Mouse (Mus musculus) left cerebral cortex, postnatal 14 days (tissue): Measurements from ENCODE around the gene Sh3d21. TPM values are rescaled to one million over a fixed set of nuclear protein-coding genes. Genes with fewer than 3 reads are reported as not detected.
"Not testable (repeated sequence)": the region's sequence is repeated elsewhere in the genome, so short reads cannot be mapped to it uniquely, and the experiment has no call there.

ENCODE experiments used
- DNase-seq, 2 experiments: peaks; one replicate each; pipeline ENCODE4 v3.0.0; 2021 to 2022; ENCODE audit warnings: low spot score in 2 of 2, mixed read lengths in 1 of 2
- intact Hi-C: fragments of 180-260 bp; cut with DNase I; formaldehyde crosslinking; loops from one replicate; pipeline ENCODE4 v1.15.1; 2025
- total RNA-seq, 2 experiments: library from RNA; stranded (reverse); gene quantifications; 2 replicates each; pipeline ENCODE4 v1.2.3; 2021

Gene Sh3d21
- total RNA-seq, 2 experiments from 2014 or later = 0.79 to 1.0 TPM

DNA sequence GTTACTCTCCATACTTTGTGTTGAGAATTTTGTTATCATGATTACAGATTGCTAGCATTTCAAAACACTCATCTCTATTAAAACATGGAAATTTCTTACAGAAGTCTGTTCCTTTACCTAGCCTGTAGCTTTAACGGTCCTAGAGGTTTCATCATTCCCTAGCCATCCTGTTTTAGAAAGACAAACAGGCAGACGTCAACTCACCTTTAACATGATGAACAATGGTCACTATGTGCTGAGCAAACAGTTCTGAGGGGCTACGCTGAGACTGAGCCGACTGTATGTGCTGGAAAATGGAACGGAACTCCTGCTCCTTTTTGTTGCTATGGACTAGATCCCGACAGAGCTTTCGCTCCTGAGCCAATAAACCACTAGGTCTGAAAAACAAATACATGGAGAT is 12.7 kb upstream of the Sh3d21 start:
- intact Hi-C loops, DNase-seq: not testable (repeated sequence)

DNA sequence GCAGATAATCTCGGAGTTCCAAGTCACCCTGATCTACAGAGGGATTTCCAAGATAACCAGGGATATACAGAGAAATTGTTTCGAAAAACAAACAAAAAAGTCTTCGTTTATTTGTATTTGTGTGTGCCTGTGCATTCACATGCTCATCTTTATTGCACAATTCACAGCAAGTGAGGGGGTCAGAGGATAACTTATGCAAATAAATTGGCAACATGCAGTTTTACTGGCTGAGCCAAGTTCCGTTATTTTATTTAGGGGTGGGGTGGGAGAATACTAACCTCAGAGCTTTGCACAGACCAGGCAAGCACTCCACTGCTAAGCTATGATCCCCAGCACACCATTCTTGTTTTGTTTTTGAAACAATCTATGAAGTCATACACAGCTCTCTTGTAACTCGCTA is 10.5 kb upstream of the Sh3d21 start:
- intact Hi-C loops = no loop called here
- no peak for DNase-seq

DNA sequence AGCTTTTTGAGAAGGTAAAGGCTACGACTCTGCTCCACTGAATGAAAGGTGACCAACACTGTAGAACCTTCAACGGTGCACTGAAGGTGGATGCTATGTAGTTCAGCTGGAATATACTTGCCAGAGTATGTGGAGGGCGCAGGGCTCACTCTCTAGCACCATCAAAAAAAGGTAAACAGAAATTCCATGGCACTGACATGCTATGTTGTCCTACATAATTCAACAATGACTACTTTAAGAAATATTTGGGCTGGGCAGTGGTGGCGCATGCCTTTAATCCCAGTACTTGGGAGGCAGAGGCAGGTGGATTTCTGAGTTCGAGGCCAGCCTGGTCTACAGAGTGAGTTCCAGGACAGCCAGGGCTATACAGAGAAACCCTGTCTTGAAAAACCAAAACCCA is 7.4 kb upstream of the Sh3d21 start:
- intact Hi-C loops, DNase-seq: not testable (repeated sequence)

DNA sequence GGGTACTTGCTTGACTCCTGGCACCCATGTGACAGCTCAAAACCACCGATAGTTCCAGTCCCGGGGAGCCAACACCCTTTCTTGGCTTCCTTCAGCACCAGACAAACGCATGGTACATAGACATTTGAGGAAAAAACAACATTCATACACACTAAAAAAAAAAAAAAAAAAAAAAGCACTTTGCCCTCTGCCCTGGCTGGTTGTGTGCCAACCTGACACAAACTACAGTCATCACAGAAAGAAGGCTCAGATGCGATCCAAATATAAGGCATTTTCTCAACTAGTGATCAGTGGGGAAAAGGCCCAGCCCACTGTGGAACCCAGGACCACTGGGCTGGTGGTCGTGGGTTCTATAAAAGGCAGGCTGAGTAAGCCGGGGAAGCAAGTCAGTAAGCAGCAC is 5.6 kb upstream of the Sh3d21 start:
- intact Hi-C loops = no loop called here
- DNase-seq = no peak

DNA sequence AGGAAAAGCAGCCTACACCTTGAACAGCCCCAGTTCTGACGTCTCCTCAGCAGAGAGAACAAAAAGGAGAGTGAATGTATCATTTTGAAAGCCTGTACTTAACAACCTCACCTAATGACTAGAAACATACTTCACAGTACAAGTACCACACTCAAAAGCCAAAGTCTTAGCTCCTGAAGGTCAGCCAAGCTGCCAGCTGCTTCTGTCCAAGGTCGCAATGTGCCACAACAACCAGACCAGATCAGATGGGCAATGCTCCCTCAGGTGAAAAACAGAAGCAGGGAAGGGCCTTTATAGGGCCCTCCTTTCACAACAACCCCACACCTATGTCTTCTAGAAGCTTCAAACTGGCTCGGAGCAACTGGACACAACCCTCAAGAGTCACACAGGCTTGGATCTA is 2.8 kb upstream of the Sh3d21 start:
- DNase-seq = no peak
- intact Hi-C loops = no loop called here

DNA sequence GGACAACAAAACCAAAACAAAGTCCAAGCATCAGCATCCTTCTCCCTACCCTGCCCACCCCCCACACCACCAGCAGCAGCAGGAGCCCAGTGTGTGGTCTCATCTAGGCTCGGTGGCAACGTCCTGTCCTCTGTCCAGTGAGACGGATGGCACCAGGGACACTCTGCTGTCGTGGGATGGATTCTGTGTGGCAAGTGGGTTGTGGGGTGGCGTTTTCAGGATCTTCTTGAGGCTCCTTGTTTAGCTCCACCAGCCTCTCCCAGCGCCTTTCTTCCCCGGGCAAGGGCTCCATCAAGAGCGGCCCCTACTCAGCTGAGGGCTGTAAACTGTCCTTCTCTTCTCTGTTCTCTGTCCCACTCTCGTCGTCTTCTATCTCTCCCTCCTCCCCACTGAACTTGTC is 1.8 kb upstream of the Sh3d21 start:
- intact Hi-C loops, DNase-seq: not testable (repeated sequence)

DNA sequence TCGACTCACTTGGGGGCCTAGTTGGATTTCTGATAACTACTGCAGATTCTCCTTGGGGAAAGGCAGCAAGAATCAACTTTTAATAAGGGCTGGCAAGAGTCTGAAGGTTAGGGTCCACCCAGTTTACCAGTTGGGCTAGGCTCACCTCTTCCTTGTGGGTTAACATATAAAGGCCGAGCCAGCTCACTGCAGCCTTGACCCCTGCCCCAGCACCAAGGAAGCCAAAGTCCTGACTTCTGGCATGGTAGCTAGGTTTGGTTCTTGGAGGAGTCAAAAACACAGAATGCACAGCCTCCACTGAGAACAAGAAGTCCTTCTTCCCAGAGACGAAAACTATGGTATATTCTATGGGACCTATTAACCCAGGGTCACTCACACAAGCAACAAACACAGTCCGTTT is 394 bp upstream of the Sh3d21 start:
- intact Hi-C loops = no loop called here
- DNase-seq = no peak

DNA sequence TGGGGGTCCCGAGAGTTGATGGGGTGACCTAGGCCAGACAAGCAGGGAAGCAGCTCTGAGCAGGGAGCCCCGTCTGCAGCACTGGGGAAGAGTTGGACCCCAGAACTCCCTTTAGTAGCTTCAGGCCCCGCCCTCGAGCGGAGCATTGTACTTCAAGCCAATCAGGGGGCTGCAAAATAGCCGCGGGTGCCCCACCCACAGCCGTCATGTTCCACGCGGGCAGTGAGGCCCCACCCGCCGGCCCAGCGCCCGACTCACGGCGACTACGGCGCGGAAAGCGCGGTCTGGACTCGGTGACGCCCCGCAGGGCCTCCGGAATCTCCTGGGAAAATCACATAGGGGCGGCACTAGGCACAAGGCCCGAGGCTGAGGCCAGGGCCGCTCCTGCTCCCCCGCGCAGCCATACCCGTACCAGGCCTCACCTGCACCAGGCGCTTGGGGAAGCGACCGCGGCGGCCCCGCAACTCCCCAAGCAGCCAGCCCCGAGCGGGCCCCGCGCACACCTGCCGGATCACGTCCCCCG is 686 bp downstream of the Sh3d21 start:
- intact Hi-C loops = no loop called here
- peak; percentile 82 to 88 for DNase-seq

DNA sequence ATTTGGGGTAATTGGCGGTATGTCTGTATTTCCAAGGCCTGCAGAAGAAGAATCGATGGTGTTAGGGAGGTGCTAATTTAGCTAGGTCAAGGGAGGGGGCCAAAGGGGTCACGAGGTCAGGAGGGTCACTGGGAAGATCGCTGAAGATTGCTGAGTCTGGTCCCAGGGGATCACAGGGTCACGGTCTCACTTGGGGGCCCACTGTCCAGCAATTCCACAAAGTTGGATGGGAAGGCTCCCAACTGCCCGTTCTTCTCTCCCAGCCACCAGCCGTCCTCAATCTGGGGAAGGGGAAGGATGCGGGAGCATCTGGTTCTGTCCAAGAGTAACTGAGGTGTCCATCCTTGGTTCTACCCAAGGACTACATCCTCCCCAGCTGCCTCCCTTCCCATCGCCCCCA is 1.3 kb downstream of the Sh3d21 start:
- intact Hi-C loops = no loop called here

DNA sequence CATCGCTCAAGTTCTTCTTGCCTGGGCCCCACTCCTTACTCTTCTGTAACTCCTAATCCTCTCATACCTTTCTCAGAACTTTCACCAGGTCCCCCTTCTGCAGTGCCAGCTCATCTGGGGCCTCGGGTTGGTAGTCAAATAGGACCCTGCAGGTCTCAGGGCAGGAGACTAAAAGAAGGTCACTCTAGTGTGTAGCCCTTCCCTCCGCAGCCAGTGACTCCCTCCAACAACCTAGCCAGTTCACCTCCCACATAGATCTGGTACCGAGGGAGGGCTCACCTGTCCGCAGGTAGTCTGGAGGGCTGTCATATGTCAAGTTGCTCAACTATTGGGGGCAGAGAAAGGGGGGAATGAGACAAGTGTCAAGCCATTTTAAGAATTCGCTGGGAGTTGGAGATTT is 1.8 kb downstream of the Sh3d21 start:
- intact Hi-C loops = no loop called here
- no peak for DNase-seq

More for the DNA sequence above, 1.3 kb downstream of the Sh3d21 start:
- DNase-seq = no peak

DNA sequence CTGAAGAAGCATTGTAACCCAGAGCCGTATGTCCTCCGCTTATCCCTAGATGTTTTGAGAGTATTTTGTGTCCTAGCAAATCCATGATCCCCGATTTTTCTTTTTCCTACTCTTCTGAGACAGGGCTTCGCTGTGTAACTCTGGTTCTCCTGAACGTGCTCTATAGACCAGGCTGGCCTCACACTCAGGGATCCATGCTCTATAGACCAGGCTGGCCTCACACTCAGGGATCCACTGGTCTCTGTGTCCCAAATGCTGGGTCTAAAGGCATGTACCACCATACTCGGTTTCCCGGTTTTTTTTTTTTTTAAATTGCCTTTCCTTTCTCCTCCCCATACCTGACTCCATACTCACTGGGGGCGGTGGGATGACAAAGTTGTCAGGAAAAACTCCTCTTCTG is 2.3 kb downstream of the Sh3d21 start:
- no peak for DNase-seq
- intact Hi-C loops = no loop called here

DNA sequence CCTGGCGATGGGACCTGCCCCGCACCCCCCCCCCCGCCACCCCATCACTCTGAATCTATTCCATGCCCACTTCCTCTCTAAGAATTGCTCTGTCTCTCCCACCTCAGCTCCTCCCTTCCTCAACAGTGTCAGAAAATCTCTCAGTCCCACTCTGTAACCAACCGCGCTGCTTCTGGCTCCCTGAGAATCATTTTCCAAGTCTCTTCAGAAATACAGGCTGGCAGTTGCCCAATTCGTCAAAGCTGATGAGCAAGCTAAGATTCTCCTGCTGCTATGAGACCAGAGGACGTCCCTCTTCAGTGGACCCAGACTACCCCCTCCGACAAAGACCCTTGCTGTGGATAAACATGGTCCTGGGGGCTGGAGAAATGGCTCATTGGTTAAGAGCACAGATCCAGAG is 3.8 kb downstream of the Sh3d21 start:
- DNase-seq = peak; percentile 66
- intact Hi-C loops = no loop called here

DNA sequence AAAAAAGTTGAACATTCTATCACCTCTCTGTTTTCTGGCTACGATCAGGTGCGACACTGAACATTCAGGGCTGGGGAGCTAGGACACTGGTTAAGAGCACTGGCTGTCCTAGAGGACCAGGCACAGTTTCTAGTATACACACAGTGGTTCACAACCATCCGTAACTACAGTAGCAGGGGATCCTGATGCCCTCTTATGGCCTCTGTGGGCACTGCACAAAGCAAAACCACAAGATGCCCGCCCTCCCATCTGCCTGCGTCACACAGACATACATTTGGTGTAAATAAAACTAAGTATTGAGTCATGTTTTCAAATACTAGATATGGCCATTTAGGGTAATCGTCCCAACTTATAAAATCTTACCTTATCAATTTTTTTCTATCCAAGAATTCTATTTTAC is 5.7 kb downstream of the Sh3d21 start:
- DNase-seq = no peak
- intact Hi-C loops = no loop called here

DNA sequence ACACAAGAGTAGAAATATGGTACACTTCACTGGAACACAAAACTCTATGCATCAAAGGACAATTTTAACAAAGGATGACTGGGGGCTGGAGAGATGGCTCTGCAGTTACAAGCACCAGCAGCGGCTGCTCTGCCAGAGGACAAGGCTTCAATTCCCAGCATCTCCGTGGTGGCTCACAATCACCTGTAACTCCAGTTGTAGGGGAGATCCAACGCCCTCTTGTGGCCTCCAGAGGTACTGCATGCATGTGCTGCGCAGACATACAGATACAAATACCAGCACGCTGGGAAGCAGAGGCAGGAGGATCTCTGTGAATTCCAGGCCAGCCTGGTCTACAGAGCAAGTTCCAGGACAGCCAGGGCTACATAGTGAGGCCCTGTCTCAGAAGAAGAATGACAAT is 6.7 kb downstream of the Sh3d21 start:
- intact Hi-C loops = no loop called here
- DNase-seq = no peak

DNA sequence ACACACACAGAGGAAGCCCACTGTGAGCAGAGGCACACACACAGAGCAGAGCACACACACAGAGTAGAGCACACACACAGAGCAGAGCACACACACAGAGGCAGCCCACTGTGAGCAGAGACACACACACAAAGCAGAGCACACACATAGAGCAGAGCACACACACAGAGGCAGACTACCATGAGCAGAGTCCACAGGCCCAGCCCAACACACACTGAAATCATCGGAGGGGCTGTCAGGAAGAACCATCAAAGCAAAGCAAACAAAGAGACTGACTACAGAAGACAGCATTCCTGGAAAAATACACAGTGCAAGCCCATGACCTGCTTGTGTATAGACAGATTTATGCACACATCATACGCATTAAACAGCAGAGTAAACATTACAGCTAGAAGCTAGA is 7.4 kb downstream of the Sh3d21 start:
- intact Hi-C loops = no loop called here
- no peak for DNase-seq

DNA sequence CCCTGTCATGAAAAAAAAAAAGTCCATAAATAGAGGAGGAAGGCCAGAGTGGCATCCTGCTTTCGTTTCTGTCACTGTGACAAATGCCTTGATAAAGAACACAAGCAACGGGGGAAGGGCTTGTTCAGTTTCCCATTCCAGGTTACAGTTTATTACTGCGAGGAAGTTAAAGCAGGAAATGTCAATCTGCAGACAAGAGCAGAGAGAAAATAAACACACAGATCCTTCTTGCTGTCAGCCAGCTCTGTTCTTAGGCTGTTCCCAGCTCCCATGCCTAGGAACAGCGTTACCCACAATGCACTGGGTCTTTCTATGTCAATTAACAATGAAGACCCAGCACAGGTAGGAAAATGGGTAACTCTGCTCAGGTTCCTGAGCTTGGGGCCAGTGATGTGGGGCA is 8.1 kb downstream of the Sh3d21 start:
- DNase-seq = no peak
- intact Hi-C loops = no loop called here

DNA sequence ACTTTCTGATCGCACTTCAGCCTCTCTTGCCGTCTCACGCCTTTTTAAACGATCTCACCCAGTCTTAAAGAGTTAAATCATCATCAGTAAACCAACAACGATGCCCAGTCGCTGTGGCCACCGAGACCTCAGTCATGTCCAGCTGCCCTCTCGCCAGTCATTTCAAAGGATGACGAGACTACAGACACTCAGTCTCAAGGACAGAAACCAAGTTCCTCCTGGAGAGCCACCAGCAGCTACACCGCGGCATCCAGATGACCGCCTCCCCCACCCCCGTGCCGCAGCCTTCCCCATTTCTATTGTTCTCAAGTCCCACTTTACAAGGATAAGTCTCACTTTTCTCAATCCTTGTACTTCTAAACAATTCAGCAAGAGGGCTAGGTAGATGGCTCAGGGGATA is 10.4 kb downstream of the Sh3d21 start:
- no peak for DNase-seq
- intact Hi-C loops = no loop called here

DNA sequence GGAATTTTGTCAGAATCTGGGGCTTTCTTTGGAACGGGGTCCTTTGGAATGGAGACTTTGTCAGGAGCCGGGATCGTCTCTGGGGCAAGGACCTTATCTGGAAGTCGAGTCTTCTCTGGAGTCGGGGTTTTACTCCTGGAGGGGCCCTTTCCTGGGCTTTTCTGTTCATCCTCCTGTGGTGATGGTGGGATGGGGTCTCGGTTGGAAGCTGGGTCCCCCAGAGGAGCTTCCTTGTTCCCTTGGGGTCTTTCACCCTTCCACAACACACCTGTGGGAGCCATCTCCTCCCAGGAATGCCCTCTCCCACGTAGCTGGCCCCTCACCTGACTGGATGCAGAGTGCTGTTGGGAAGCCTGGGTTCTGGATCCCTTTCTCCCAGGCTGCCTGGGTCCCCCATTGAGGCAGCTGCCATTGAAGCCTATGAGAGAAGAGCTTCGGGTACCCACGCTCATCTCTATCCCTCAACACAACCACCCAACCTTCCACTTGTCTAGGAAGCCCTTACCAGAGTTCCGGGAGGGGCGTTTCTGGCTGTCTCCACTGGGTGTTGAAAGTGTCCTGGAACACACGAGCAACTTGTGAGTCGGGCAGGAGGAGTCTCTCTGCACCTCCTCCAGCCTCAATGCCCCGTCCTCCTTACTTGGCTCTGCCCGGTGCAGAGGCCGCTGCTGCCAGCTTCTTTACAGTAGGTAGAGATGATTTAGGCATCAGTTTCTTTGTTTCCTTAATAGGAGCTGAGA is 11.4 kb downstream of the Sh3d21 start:
- no peak for DNase-seq
- intact Hi-C loops = no loop called here

DNA sequence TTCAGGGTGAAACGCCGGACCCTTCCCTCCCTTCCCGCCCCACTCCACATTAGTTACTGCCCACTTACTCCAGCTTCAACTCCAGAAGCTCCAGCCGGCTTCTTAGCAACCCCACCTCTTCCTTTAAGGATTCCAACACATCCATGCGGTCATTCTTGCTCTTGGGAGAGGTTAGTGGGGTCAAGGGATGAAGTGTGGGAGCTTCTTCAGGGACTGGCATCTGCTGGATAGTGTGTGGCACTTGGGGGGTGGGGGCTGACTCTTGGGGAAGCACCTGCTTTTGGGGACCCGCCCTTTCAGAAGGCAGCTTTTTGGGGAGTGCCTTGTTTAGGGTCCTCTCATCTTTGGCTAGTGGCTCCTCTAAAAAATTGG is 12.4 kb downstream of the Sh3d21 start:
- intact Hi-C loops = no loop called here
- no peak for DNase-seq

DNA sequence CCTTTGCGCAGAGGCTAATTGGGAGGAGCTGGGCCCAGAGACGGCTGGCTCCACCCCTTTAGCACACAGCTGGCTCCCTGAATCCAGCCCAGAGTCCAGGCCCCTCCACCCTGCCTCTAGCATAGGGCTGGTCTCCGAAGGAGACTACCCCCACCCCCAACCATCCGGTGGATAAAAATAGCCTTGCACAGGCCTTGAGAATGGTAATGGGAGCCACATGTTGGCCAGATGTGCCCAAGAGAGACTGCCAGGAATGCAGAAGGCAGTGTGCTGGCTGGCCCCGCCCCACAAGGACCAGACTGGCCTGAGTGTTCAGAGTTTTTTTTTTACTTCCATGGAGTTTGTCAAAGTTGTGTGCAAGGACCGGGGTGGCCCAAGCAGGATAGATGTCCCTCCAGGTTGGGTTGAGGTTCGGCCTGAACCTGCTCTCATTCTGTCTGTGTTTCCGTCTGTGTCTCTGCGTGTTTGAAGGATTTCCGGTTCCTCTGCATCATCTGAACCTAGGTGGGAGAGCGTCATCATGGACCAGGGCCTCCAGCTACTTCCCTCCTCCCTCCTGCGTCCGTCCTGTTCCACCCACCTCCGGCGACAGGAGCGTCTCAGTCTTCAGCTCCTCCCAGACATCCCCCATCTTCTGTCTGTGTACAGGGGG is 12.9 kb downstream of the Sh3d21 start:
- intact Hi-C loops = no loop called here
- DNase-seq = no peak

DNA sequence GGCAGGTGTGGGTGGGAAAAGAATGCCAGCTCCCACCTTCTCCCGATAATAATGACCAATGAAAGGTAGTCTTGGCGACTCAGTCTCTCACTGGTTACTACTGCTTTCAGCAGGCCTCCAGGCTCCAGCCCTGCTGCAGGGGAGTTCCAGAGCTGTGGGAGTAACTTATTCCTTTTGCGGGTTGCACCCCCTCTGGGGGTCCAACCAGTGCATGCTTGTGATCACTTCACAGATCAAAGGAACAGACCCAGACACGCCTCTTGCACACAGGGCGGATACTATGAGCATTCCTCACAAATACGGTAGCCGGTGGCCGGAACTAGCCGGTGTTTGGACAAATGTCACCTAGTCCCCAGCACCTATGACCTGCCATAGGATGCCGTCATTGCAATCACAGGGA is 13.5 kb downstream of the Sh3d21 start:
- no peak for DNase-seq
- intact Hi-C loops = no loop called here
